18 mouse cellular contexts compared by ENCODE assay signal in genomic region chrX:98869735-98870134, GRCm38 (mm10). TPM values are rescaled to one million over a fixed set of nuclear protein-coding genes. Genes with fewer than 3 reads are reported as not detected.
DNase-seq lines count a peak whose midpoint lies in the region.
"Had no signal": no experiment of that assay in that cellular context is flagged by ENCODE, and none has a peak within 500 bp of the region (broad histone marks: within the 10 kb centered on the region; RNA-seq: fewer than 3 reads in every experiment).

No protein-coding gene starts in this region.

- WGBS in macrophage (ENCODE audit: missing documents): 25% methylated on average over 2 of the region's 2 CpGs

- no peak overlapping the region for H3K4me3 ChIP-seq in macrophage (ENCODE audit: inconsistent target)
- H3K4me3 ChIP-seq: forebrain, embryonic 10.5 days; hindbrain, embryonic 15.5 days; intestine, embryonic 15.5 days; midbrain, embryonic 15.5 days had no signal

- peaks cover 41% of the 10 kb centered on the region; the same call in 1 of the 2 replicates for H3K79me2 ChIP-seq in macrophage (ENCODE audit: inconsistent target)

- DNase-seq in gastrocnemius, postnatal 10 days: peak; percentile 7
- no peak for DNase-seq in gastrocnemius, postnatal 25 days
- DNase-seq in 3134 (ENCODE audit: extremely low read depth, insufficient read length, low spot score) (peak; percentile 31), 416B (ENCODE audit: low read depth) (peak; percentile 28), MN1 (ENCODE audit: low spot score) (no peak)
- DNase-seq in cerebellum, postnatal 10 days: no peak
- DNase-seq: cerebellum, adult 11-12 months; cerebellum, postnatal 36 days; left cerebral cortex, postnatal 4 days; liver; lung, embryonic 14.5 days; retina, postnatal 1 day; thymus, adult 2 months had no signal

- no peaks in the 10 kb centered on the region for H3K36me3 ChIP-seq in macrophage (ENCODE audit: inconsistent target)
- H3K36me3 ChIP-seq: forebrain, embryonic 10.5 days; hindbrain, embryonic 15.5 days; intestine, embryonic 15.5 days; midbrain, embryonic 15.5 days had no signal

- H3K27ac ChIP-seq in macrophage: peak overlapping the region; percentile 62; the same call in 1 of the 2 replicates
- H3K27ac ChIP-seq: forebrain, embryonic 10.5 days; hindbrain, embryonic 15.5 days; intestine, embryonic 15.5 days; midbrain, embryonic 15.5 days had no signal

RNA-seq across cellular contexts. Expression of gene Ophn1, which starts 21.1 kb away (rescaled TPM):
- total RNA-seq in gastrocnemius, postnatal 10 days (2021): 1 to 10 TPM; 7.1 to 8.7 TPM
- total RNA-seq in gastrocnemius, postnatal 25 days (2021): 1 to 10 TPM; 3.7 to 4.1 TPM
- 100 to 1,000 TPM in 24 of 26 experiments, 10 to 100 TPM in 2; 25.8 to 296 (median 172) TPM for total RNA-seq in macrophage (2018; cell fraction: chromatin; rRNA removed)
- 10 to 100 TPM; 17.0 to 40.8 (median 30.1) TPM for total RNA-seq in macrophage (2018; cell fraction: cytosol; rRNA removed)
- total RNA-seq in macrophage (2018; cell fraction: nucleus; rRNA removed): 100 to 1,000 TPM in 9 of 26 experiments, 10 to 100 TPM in 17; 18.0 to 198 (median 67.1) TPM
- polyA plus RNA-seq in macrophage (2018): 25.9 to 33.1 TPM (median 27.6 TPM) in 3 replicates

Comparison
In these comparisons a context has a peak if more than half of its experiments do, and no peak if none do; other contexts are left out.
1. DNase-seq: peak in gastrocnemius, postnatal 10 days (single experiment), 3134 (single experiment) and 416B (single experiment); none in gastrocnemius, postnatal 25 days (single experiment), MN1 (single experiment) and cerebellum, postnatal 10 days (0 of 2).